Mouse (Mus musculus): Measurements from ENCODE around the gene Hk2.
"Not testable (repeated sequence)": the region's sequence is repeated elsewhere in the genome, so short reads cannot be mapped to it uniquely, and the experiment has no call there.

Gene Hk2

GRCm38 (mm10) chr6:82677629-82678028 lies 96.6 kb downstream of the Hk2 start:
- not testable (repeated sequence) for DNase-seq

All from spleen, adult 18-20 months (tissue).